Mouse (Mus musculus): ENCODE measurements around the gene Plekhh2.

GRCm38 (mm10) chr17:84658195-84658594 lies 146.5 kb downstream of the Plekhh2 start:
- TF ChIP-seq CTCF (conservative IDR thresholded peaks at IDR 0.05; ENCODE audit: insufficient read depth, insufficient read length, low read depth, low read length) (no peak), POLR2A (IDR thresholded peaks at IDR 0.05; ENCODE audit: low read depth, low read length) (no peak)
